Mouse (Mus musculus): ENCODE measurements at regions not wholly inside any gene's neighbourhood (a gene's known extent, or its start where the extent isn't known, plus 50 kb on each side); places are given as distances from the start of the nearest gene placed in this dataset.

GRCm38 (mm10) chr1:121176541-121176940 lies 155.8 kb downstream of the Insig2 start:
- TF ChIP-seq CTCF (IDR thresholded peaks at IDR 0.05; ENCODE audit: low read depth, low read length) (no peak), POLR2A (IDR thresholded peaks at IDR 0.05; ENCODE audit: borderline replicate concordance, low read depth, low read length) (no peak)

All from bone marrow macrophage, adult 2 months (primary cell).